Mouse (Mus musculus) ZHBTc4 (cell line): ENCODE results near the gene Ifnar1.
A peak's percentile ranks its signal among the peaks of the same experiment; 100 is the strongest.

Source experiments
- DNase-seq: peaks from one replicate; pipeline ENCODE4 v3.0.0-alpha.2; 2011; ENCODE audit warnings: low read depth, low spot score

Ifnar1 gene

GRCm38 (mm10) chr16:91538513-91538912 is 53.5 kb downstream of the Ifnar1 start:
- no peak for DNase-seq

GRCm38 (mm10) chr16:91541573-91542081 is 56.6 kb downstream of the Ifnar1 start:
- peak; percentile 51 for DNase-seq

GRCm38 (mm10) chr16:91543619-91544018 is 58.6 kb downstream of the Ifnar1 start:
- no peak for DNase-seq

GRCm38 (mm10) chr16:91545597-91546281 is 60.7 kb downstream of the Ifnar1 start:
- no peak for DNase-seq

- DNase-seq = no peak
These were observed 61.4 kb downstream of the Ifnar1 start for GRCm38 (mm10) chr16:91546391-91546835.

GRCm38 (mm10) chr16:91546836-91547741 is 62.1 kb downstream of the Ifnar1 start, which contains the start of gene Ifngr2:
Ifngr2 (plus strand) TSS chr16:91547072.
- DNase-seq = no peak

- no peak for DNase-seq
These were observed 62.9 kb downstream of the Ifnar1 start for GRCm38 (mm10) chr16:91547974-91548373.

GRCm38 (mm10) chr16:91548586-91548985 is 63.5 kb downstream of the Ifnar1 start:
- DNase-seq = no peak

- DNase-seq = no peak
These were observed 64.0 kb downstream of the Ifnar1 start for GRCm38 (mm10) chr16:91548996-91549395.

- no peak for DNase-seq
These were observed 64.6 kb downstream of the Ifnar1 start for GRCm38 (mm10) chr16:91549616-91550015.

- DNase-seq = no peak
These were observed 66.1 kb downstream of the Ifnar1 start for GRCm38 (mm10) chr16:91551081-91551524.

- peak; percentile 45 for DNase-seq
These were observed 67.0 kb downstream of the Ifnar1 start for GRCm38 (mm10) chr16:91552072-91552471.

GRCm38 (mm10) chr16:91553625-91554024 is 68.6 kb downstream of the Ifnar1 start:
- DNase-seq = no peak

- DNase-seq = peak; percentile 51
These were observed 70.1 kb downstream of the Ifnar1 start for GRCm38 (mm10) chr16:91555017-91555605.

GRCm38 (mm10) chr16:91556659-91557058 is 71.6 kb downstream of the Ifnar1 start:
- no peak for DNase-seq
